Mouse (Mus musculus) neural tube, embryonic 14.5 days (tissue): Measurements from ENCODE around the gene Gm10392. TPM values are rescaled to one million over a fixed set of nuclear protein-coding genes. Genes with fewer than 3 reads are reported as not detected.

ENCODE experiments used
- ATAC-seq: fragments of 200-750 bp; cut with Nextera tagmentation; 2 replicates; pipeline ENCODE4 v1.8.0; 2017; ENCODE audit warnings: low read depth, mild to moderate bottlenecking, moderate TSS enrichment, moderate library complexity
- H3K27ac ChIP-seq: fragments of 300-500 bp; sonication (generic); 2 replicates; pipeline ENCODE4 v1.5.1; 2014; ENCODE audit warnings: low read depth, mild to moderate bottlenecking, control low read depth, low read length, moderate library complexity, mixed read lengths
- H3K27me3 ChIP-seq: fragments of 300-500 bp; sonication (generic); 2 replicates; pipeline ENCODE4 v1.6.1; 2014; ENCODE audit warnings: low read length; ENCODE audit not compliant: control insufficient read depth, insufficient read depth
- H3K36me3 ChIP-seq: fragments of 300-500 bp; sonication (generic); 2 replicates; pipeline ENCODE4 v1.6.1; 2014; ENCODE audit warnings: low read length, mixed read lengths; ENCODE audit not compliant: control insufficient read depth, insufficient read depth
- H3K4me1 ChIP-seq: fragments of 300-500 bp; sonication (generic); 2 replicates; pipeline ENCODE4 v1.6.1; 2014; ENCODE audit warnings: low read length; ENCODE audit not compliant: control insufficient read depth, insufficient read depth
- H3K4me2 ChIP-seq: fragments of 300-500 bp; sonication (generic); 2 replicates; pipeline ENCODE4 v1.6.1; 2014; ENCODE audit warnings: mild to moderate bottlenecking, low read depth, low read length, control low read depth
- H3K4me3 ChIP-seq: fragments of 300-500 bp; sonication (generic); 2 replicates; pipeline ENCODE4 v1.5.1; 2014; ENCODE audit warnings: low read depth, low read length, control low read depth, mixed read lengths
- H3K9ac ChIP-seq: fragments of 300-500 bp; sonication (generic); replicated peaks from 2 replicates; pipeline ENCODE4 v1.6.1; 2014; ENCODE audit warnings: low read depth, mild to moderate bottlenecking, control low read depth, low read length, mixed read lengths
- H3K9me3 ChIP-seq: fragments of 300-500 bp; sonication (generic); 2 replicates; pipeline ENCODE4 v1.6.1; 2016; ENCODE audit warnings: low read length; ENCODE audit not compliant: control insufficient read depth
- WGBS: fragments of 180-500 bp; shearing (Covaris S2); extraction: QIAGEN DNeasy Blood & Tissue Kit; methylation state at CpG from one replicate; pipeline ENCODE4 v1.1.7; 2014; 5-methylcytosine and 5-hydroxymethylcytosine counted together
- polyA plus RNA-seq: library from polyadenylated mRNA; unstranded; fragments of >200 nt; fragmentation: Nextera tagmentation; extraction: Ambion mirVana; gene quantifications from 2 replicates; pipeline ENCODE4 v1.2.1, GENCODE M21; 2014

The Gm10392 gene
- polyA plus RNA-seq, 1 experiment from 2014 or later = not detected

DNA sequence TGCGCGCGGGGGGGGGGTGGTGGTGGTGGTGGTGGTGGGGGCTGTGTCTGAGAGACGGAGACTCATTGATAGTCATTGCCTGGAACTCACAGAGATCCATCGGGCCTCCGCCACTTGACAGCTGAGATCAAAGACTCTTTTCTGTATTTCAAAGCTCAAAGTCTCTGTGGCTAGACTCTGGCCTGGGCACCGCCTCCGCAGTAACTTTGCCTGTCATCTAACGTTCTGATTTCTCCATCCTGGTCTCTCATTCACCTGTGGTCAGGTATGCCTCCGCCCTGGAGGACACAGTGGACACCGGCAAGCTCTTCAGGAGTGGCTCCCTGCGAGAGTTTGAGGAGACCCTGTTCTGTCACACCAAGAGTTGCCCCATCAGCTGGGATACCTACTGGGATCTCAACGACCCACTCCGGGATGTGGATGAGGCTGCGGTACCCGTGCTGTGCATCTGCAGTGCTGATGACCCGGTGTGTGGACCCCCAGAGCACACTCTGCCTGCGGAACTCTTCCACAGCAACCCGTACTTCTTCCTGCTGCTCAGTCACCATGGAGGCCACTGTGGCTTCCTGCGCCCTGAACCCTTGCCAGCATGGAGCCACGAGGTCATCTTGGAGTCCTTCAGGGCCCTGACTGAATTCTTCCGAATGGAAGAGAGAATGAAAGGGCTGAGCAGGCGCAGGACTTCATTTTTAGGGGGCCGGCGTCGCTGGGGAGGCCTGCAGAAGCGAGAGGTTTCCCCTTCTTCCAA is 773 bp downstream of the Gm10392 start:
- peaks cover 12% of the 10 kb centered on the region for H3K27me3 ChIP-seq
- H3K27ac ChIP-seq = no peak overlapping the region
- no peak overlapping the region for H3K4me3 ChIP-seq
- no peak overlapping the region for H3K9ac ChIP-seq
- WGBS = 79% methylated on average over 27 of the region's 27 CpGs
- H3K4me2 ChIP-seq = no peak overlapping the region
- H3K36me3 ChIP-seq = no peaks in the 10 kb centered on the region
- H3K9me3 ChIP-seq = no peaks in the 10 kb centered on the region
- peaks cover 17% of the 10 kb centered on the region for H3K4me1 ChIP-seq
- ATAC-seq = no peak

DNA sequence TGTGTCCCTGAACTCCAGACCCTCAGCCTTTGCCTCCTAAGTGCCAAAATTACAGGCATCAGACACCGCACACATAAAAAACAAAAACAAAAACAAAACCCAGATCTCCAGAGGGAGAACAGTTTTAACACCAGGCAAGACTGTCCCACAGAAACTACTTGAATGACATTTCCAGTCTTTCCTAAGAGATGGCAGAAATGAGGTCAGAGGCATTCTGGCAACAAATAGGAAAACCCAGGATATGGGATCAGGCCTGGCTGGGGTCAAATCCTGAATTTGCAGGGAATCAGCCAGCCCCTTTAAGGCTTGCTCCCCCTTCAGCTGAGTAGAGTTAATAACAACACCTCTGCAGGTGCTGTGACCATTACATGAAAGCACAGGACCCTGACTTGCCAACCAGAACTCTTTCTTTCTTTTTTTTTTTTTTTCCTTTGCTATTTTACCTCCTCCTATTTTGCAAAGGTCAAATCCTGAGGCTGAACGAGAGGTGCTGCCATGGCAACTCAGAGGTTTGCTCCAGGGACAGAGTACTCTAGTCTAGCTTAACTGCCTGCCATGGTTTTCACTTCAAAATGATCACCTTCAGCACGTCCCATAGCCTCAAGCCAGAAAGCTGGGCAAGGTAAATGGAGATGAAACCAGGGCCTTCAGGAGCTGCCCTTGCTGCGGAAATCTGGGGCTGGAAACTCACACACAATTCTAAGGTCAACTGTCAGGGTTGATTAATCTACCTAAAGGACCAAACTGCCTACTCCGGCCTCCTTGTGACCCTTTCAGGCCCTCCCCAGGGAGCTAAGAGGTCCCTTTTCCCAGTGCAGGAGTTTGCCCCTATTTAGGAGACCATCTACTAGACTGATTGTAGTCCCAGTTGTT is 2.2 kb downstream of the Gm10392 start:
- Histone ChIP-seq H3K9ac (no peak overlapping the region), H3K36me3 (no peaks in the 10 kb centered on the region), H3K4me2 (no peak overlapping the region), H3K9me3 (no peaks in the 10 kb centered on the region), H3K4me3 (no peak overlapping the region), H3K4me1 (peaks cover 17% of the 10 kb centered on the region), H3K27me3 (peaks cover 12% of the 10 kb centered on the region), H3K27ac (no peak overlapping the region)
- 46% methylated on average over 5 of the region's 5 CpGs for WGBS
- no peak for ATAC-seq

DNA sequence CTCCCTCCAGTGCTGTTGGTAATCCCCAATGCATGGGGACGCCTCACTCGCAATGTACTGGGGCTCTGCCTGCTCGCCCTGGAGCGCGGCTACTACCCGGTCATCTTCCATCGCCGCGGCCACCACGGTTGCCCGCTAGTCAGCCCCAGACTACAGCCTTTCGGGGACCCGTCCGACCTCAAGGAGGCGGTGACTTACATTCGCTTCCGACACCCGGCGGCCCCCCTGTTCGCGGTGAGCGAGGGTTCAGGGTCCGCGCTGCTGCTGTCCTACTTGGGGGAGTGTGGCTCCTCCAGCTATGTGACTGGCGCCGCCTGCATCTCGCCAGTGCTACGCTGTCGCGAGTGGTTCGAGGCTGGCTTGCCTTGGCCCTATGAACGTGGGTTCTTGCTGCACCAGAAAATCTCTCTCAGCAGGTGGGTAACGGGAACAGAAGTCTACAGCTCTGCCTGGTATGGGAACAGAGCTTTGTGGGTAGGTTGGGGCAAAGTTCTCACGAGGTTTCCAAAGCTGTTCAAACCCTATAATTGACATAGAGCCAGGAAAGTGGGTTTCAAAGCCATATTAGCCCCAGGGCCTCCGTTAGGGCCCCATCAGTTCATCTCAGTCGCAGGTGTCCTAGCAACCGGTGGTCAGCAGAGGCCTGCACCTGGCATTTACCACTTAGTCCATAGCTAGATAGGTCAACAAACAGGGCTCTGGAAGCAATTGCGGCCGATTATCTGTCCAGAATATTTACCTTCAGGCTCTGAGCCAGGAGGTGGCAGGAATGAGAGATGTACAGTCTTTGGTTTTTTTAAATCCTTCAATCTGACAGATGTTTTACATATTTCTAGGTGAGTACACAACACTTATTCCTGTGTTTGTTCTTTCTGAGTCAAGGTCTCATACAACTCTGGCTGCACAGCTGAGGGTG is 3.1 kb downstream of the Gm10392 start, which contains the start of gene Trp53i13:
TSS of gene Trp53i13 (minus strand) at position 344 of the 916 bp plus-strand sequence.
- peak within 1 kb of the TSS; percentile 39 for H3K9ac ChIP-seq
- WGBS = 8% methylated on average over 39 of the region's 39 CpGs
- H3K4me3 ChIP-seq = peak within 1 kb of the TSS; percentile 40
- H3K27ac ChIP-seq = no peak within 1 kb of the TSS
- peaks cover 17% of the 10 kb centered on the region for H3K4me1 ChIP-seq
- H3K36me3 ChIP-seq = no peaks in the 10 kb centered on the region
- peak within 1 kb of the TSS; percentile 89 for H3K4me2 ChIP-seq
- H3K9me3 ChIP-seq = no peaks in the 10 kb centered on the region
- peak; percentile 12; the same call in 1 of the 2 replicates for ATAC-seq
- H3K27me3 ChIP-seq = peaks cover 12% of the 10 kb centered on the region

DNA sequence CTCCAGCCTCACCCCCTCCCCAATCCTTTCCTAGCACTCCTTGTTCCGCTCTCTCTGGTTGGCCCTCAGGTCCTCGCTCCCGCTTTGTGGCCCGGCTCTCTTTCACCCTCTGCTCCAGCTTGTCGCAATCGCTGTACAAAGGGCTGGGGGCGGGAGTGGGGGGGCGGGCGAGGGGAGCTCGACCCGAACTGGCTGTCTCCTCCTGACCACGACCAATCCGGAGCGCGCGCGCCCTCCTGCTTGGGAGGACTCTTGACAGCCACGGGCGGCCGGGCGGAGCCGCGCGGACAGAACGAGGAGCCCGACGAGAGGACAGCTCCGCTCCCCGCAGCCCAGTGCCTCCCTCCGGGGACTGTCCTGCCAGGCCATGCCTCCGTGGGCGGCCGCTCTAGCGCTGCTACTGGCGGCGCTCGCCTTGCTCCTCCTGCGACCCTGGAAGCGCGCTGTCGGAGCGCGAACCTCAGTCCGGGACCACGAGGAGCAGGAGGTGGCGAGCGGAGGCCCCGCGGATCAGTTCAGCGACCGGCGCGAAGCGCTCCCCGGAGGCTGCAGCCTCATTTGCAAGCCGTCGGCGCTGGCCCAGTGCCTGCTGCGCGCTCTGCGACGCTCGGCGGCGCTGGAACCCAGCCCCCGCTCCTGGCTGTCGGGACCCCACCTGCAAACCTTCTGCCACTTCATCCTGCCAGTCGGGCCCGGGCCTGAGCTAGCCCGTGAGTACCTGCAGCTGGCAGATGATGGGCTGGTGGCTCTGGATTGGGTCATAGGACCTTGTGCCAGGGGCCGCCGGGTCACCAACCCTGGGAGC is 4.0 kb downstream of the Gm10392 start, which contains the start of gene Abhd15:
TSS of gene Abhd15 (plus strand) at position 290 of the 805 bp plus-strand sequence.
- WGBS = 1% methylated on average over 48 of the region's 72 CpGs
- peaks cover 12% of the 10 kb centered on the region for H3K27me3 ChIP-seq
- peak within 1 kb of the TSS; percentile 39 for H3K9ac ChIP-seq
- H3K27ac ChIP-seq = no peak within 1 kb of the TSS
- peak; percentile 57 for ATAC-seq
- H3K4me3 ChIP-seq = peak within 1 kb of the TSS; percentile 40
- H3K36me3 ChIP-seq = no peaks in the 10 kb centered on the region
- H3K4me2 ChIP-seq = peak within 1 kb of the TSS; percentile 89
- peaks cover 17% of the 10 kb centered on the region for H3K4me1 ChIP-seq
- H3K9me3 ChIP-seq = no peaks in the 10 kb centered on the region

DNA sequence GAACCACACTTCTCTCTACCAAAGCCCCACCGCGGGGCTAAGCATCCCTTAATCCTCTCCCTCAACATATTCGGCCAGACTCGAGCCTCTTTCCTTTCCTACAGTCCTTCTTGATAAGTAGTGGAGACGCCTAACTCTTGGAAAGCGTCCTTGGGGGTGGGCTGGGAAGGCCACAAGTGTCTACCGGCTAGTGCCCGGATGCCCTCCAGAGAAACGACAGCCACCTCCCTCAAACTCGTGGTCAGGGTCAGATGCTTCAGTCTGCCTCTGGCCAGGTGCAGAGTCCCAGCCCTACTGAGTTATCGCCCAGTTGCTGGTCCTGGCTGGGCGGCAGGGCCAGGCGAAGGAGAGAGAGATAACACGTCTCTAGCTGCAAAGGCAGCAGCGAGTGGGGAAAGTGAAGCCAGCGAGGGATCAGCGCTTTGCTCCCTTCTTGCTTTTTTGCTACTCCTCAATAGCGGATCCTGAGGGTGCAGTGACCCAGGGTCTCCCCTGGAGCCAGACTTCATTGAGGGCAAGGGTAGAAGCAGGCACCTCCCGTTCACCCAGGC is 4.6 kb downstream of the Gm10392 start:
- H3K27me3 ChIP-seq = peaks cover 12% of the 10 kb centered on the region
- WGBS = 7% methylated on average over 19 of the region's 19 CpGs
- H3K27ac ChIP-seq = no peak overlapping the region
- peaks cover 17% of the 10 kb centered on the region for H3K4me1 ChIP-seq
- H3K36me3 ChIP-seq = no peaks in the 10 kb centered on the region
- peak overlapping the region; percentile 89 for H3K4me2 ChIP-seq
- H3K4me3 ChIP-seq = peak overlapping the region; percentile 40
- H3K9me3 ChIP-seq = no peaks in the 10 kb centered on the region
- H3K9ac ChIP-seq = peak overlapping the region; percentile 39; the same call in 1 of the 2 replicates
- no peak for ATAC-seq

DNA sequence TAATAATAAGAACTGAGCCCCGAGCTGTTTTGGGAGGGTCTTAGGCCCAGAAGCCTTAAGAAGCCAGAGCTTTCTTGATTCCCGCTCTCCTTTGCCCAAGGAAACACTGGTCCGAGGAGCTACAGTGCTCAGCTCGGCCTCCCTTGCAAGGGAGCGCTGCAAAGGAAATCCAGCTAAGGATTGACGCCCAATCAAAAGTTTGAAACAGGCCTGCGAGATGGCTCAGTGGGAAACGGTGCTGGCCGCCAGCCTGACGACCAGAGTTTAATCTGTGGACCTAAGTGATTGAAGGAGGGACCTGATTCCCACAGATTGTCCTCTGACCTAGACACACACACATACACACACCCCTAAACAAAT is 5.2 kb downstream of the Gm10392 start:
- Histone ChIP-seq H3K36me3 (no peaks in the 10 kb centered on the region), H3K27me3 (peaks cover 12% of the 10 kb centered on the region), H3K9me3 (no peaks in the 10 kb centered on the region), H3K27ac (no peak overlapping the region), H3K4me3 (peak overlapping the region; percentile 58), H3K4me1 (peaks cover 17% of the 10 kb centered on the region), H3K9ac (no peak overlapping the region), H3K4me2 (peak overlapping the region; percentile 92)
- WGBS = 5% methylated on average over 10 of the region's 10 CpGs
- no peak for ATAC-seq

DNA sequence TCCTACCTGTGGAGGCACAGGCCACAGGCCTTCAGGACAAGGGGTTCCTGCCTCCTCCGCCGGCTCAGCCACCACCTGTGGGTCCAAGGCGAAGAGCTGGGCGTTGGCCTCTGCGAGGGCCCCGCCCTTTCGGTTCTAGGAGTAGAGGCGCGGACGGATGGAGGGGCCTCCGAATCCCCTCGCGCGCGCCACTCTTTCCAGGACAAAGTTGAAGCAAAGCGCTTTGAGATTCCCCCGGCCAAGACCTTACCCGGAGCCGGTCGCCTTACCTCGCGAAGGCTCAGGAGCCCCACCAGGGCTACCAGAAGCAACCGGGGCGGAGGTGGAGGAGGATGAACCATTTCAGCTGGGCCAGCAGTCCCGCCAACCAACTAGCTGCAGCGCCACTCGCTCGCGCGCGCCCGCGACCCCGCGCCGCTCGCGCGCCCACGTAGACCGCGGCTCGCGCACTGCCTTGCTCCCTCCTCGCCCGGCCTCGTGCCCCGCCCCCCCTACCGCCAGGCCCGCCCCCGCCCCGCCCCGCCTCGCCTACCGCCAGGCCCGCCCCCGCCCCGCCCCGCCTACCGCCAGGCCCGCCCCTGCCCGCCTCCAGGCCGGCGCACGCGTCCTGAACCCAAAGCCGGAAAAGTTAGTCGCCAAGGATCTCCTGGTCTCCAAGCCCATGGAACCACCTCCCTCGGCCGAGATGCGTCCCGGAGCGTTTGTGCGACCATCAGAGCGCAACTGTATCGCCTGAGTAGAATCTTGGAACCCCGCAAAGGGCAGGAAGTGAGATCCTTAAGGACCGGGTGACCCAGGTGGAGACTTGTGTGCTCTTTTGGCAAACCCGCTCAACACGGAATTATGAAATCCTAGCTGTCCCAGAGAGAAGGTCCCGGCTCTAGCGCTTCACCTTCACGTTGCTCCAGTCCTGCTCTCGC is 5.8 kb downstream of the Gm10392 start:
- Histone ChIP-seq H3K36me3 (no peaks in the 10 kb centered on the region), H3K4me3 (peak overlapping the region; percentile 58)

More for the DNA sequence above, 5.8 kb downstream of the Gm10392 start:
- H3K9me3 ChIP-seq = no peaks in the 10 kb centered on the region
- H3K27ac ChIP-seq = no peak overlapping the region
- ATAC-seq = peak; percentile 56
- peak overlapping the region; percentile 92 for H3K4me2 ChIP-seq
- peak overlapping the region; percentile 61 for H3K9ac ChIP-seq
- WGBS = under 1% methylated on average over 62 of the region's 84 CpGs
- H3K27me3 ChIP-seq = peaks cover 12% of the 10 kb centered on the region
- H3K4me1 ChIP-seq = peaks cover 21% of the 10 kb centered on the region
